Mouse (Mus musculus): ENCODE results near the gene Ror2.

Gene Ror2

GRCm38 (mm10) chr13:53271595-53271994, 14.3 kb downstream of the Ror2 start:
- no peak for DNase-seq

DNA sequence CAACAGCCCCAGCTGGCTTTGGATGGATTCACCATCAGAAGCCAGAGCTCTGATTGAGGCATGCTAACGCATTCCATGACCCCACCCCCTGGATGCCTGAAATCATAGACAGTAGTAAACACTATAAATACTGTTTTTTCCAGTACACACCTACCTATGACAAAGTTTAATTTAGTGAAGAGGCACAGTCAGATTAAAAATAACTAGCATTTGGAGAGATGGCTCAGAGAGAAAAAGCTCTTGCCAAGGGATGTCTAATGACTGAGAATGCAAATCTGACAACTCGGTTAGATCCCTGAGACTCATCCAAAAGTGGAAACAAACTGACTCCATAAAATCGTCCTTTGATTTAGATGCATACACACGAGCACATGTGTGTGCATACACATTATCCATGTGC, 15.4 kb downstream of the Ror2 start:
- no peak for DNase-seq

- DNase-seq = no peak
These were observed 17.4 kb downstream of the Ror2 start for GRCm38 (mm10) chr13:53268541-53268940.

GRCm38 (mm10) chr13:53267849-53268248, 18.1 kb downstream of the Ror2 start:
- no peak for DNase-seq

DNA sequence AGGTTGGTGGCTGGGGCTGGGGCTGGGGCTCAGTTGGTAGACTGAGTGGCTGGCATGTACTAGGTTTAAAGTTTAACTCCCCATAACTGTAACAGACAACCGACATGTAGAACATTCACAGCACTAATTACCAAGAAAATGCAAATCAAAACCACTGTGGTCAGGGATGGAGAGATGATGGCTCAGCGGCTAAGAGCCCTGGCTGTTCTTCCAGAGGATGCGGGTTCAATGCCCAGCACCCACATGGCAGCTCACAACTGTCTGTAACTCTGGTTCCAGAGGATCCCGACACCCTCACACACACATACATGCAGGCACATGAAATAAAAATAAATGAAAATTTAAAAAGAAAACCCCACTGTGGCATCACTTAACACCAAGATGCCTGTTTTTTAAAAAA, 18.8 kb downstream of the Ror2 start:
- no peak for DNase-seq

- no peak for DNase-seq
These were observed 19.4 kb downstream of the Ror2 start for GRCm38 (mm10) chr13:53266543-53266951.

DNA sequence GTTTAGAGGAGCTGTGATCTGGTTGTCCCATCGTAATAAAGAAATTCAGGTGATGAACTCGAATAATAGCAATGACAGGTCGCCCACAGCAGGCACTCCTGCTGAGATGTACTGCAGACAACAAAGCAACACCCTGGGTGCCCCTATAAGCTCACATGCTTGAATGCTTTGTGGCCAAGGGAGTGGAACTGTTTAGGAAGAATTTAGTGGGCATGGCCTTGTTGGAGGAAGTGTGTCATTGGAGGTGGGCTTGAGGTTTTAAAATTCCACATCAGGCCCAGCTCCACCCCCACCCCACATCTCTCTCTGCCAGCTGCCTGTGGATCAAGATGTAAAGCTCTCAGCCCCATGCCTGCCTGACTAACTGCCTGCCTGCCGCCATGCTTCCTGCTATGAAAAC, 21.0 kb downstream of the Ror2 start:
- no peak for DNase-seq

- DNase-seq = no peak
These were observed 23.2 kb downstream of the Ror2 start for GRCm38 (mm10) chr13:53262509-53263250.

DNA sequence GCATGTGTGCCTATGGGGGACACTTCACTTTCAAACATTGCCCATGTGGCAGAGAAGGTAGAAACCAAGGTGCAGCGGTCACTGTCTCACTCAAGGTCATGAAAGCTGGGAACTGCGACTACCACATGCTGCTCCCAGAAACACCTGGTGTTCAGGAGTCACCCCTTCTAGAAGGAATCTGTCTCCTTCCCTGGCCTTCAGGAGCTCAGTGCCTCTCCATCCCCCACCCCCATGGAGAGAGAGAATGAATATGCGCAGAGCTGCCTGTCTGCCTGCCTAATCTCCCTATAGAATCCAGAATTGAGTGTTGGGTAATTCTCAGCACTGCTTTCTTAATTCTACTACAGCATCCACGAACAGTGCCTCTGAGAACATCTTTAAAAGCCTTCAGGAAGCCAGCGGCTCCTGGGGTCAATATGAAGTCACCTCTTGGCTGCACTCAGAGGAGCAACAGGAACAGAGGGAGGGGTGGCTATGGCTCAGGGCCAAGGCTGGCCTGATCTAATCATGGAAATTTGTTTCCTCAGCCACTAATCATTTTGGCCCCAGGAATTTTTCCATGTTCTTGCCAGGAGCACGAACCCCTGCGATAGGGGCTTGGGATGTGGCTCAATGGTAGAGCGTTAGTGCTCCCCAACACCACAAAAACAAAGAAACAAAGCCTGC, 24.7 kb downstream of the Ror2 start:
- DNase-seq = no peak

GRCm38 (mm10) chr13:53258943-53259342, 27.0 kb downstream of the Ror2 start:
- DNase-seq = no peak

GRCm38 (mm10) chr13:53258497-53258896, 27.4 kb downstream of the Ror2 start:
- DNase-seq = no peak

GRCm38 (mm10) chr13:53253255-53253654, 32.7 kb downstream of the Ror2 start:
- no peak for DNase-seq

DNA sequence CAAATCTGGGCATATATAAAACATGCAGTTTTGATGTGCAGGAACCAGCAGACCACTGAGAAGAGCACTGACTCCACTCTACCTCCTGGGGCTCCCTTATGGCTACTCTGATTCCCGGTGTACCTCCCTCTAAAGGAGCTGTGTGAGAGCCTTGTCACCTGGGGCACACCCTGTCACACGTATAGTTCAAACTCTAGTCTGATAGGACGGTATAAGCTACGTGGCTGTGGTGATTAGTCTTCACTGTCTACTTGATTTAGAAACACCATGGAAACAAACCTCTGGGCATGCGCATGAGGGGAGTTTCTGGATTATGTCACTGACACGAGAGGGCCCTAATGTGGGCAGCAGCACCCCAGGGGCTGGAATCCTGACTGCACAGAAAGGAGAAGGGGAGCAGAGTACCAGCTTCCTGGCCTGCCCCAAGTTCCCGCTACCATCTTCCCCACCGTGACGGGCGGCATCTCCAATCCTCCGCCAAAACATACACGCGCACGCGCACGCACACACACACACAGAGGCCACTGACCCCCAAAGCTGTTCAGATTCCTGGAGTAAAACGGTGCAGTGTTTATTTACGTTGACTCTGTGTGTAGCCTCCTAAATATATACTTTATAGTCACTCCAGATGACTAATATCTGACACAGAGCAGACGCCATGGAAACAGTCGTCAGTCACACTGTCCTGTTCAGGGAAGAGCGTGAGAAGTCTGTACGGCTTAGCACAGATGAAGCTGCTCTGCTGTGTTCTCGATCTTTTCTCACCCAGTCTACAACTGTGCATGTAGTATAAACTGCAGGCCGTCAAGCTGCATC, 37.1 kb downstream of the Ror2 start:
- no peak for DNase-seq

DNA sequence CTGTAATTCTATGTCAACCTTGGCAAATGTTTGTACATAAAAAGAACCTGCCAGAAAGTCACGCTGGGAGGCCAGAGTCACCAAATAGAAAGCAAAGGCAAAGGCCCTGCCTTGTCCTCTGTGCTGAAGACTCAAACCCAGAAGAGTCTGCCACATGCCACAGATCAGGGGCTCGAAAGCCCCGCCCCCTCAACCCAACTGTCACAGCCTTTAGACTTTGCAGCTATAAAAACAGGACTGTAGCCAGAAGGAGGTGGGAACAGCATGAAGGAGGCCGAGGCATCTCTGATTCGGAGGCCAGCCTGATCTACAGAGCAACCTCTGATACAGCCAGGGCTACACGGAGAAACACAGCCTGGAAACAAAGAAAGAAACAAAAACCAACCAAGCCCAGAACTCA, 37.8 kb downstream of the Ror2 start:
- no peak for DNase-seq

DNA sequence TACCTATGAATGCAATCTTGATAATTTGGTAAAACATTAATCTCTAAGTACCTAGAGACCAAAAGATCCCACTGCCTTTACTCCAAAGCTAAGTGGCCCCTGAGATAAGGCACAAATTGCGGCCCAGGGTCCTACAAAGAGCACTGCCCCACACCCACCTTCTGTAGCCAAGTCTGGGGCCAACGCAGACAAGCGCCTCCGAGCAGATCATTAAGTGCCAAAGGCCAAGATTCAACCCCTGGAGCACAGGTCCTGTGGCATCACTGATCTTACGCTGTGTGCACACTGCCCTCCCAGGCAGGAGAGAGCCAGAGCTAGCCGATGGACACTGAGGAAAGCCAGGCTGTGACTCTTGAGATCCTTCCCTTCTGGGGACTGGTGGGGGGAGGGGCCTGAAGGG, 38.7 kb downstream of the Ror2 start:
- DNase-seq = no peak

DNA sequence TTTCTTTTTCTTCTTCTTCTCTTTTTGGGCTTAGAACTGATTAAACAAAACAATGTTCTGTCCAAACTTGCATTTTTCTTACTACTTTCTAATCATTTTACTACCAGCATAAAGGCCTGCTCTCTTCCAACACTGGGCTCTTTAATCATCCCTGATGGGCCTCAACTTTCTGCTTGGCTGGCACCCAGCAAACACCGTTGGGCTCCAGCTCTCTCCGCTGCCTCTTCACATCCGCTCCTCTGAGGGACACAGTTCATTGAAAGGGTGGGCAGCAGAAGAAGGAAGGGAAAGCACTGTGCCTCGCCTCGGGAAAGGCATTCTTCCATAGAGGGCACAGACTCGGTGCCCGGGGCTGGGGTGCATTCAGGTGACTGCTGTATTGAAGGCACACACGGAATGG, 41.8 kb downstream of the Ror2 start:
- DNase-seq = no peak

DNA sequence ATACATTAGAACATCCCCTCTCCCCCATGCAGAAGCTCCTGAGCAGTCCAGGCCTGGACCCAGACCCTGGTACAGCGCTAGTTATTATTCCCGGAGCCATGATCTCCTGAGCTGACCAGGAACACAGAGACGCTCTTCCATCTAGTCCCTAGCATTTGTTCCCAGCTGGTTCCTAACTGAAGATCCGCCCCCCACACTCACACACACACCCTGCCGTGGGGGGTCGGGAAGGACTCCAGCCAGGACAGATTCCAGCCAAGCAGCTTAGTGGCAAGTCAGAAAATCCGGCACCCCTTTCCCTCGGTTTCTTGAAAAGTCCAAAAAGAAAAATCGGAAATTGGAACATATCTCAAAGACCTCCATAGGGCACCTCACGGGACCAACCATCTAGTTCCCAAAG, 48.5 kb downstream of the Ror2 start:
- no peak for DNase-seq

GRCm38 (mm10) chr13:53236434-53237401, 49.2 kb downstream of the Ror2 start:
- DNase-seq = no peak

DNA sequence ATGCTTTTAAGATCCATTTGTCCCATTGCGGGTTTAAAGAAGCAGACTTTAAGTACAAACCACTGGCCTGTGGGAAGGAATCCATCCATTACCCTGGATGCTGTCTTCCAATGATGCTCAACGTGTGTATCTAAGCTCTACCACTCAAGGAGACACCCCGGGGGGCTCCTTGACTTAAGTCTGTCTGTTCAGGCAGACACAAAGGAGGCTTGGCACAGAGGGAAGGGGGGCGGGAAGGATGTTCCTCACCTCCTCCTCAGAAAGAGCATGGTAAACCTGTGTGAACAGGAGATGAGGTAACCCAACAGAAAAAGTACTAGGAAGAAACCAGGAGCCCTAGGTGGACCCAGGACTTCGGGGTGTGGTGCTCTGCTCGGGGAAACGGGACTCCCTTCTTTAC, 50.0 kb downstream of the Ror2 start:
- DNase-seq = no peak

GRCm38 (mm10) chr13:53234844-53235243, 51.1 kb downstream of the Ror2 start:
- no peak for DNase-seq

- DNase-seq = no peak
These were observed 51.8 kb downstream of the Ror2 start for GRCm38 (mm10) chr13:53233826-53234786.

All from thymus, adult 18-20 months (tissue).